13 mouse cellular contexts compared by ENCODE assay signal in genomic region chr8:9398040-9398439, GRCm38 (mm10).
"Had no signal": no experiment of that assay in that cellular context is flagged by ENCODE, and none has a peak within 500 bp of the region (broad histone marks: within the 10 kb centered on the region; RNA-seq: fewer than 3 reads in every experiment).

No protein-coding gene starts in this region.

- H3K9ac ChIP-seq: limb, embryonic 15.5 days; liver, embryonic 12.5 days; lung, embryonic 14.5 days; neural tube, embryonic 15.5 days had no signal

- H3K27me3 ChIP-seq: limb, embryonic 15.5 days; liver, embryonic 12.5 days; neural tube, embryonic 15.5 days had no signal

- H3K4me1 ChIP-seq: limb, embryonic 15.5 days; liver, embryonic 12.5 days had no signal

- ATAC-seq: liver, embryonic 12.5 days had no signal

- DNase-seq: kidney, adult 8-10 months; kidney, postnatal 36 days; lung, embryonic 14.5 days; lung, postnatal 10 days; lung, postnatal 4 days; thymus, adult 2 months; thymus, postnatal 25 days had no signal

- H3K9me3 ChIP-seq: limb, embryonic 15.5 days; liver, embryonic 12.5 days; midbrain, embryonic 10.5 days; neural tube, embryonic 15.5 days had no signal

- H3K4me2 ChIP-seq: limb, embryonic 15.5 days; liver, embryonic 12.5 days; lung, embryonic 14.5 days; neural tube, embryonic 15.5 days had no signal

- H3K27ac ChIP-seq: limb, embryonic 15.5 days; liver, embryonic 12.5 days; midbrain, embryonic 10.5 days; neural tube, embryonic 15.5 days; stomach, postnatal 0 days had no signal

- H3K4me3 ChIP-seq: limb, embryonic 15.5 days; liver, embryonic 12.5 days; midbrain, embryonic 10.5 days; myocyte; neural tube, embryonic 15.5 days had no signal

- H3K36me3 ChIP-seq: limb, embryonic 15.5 days; liver, embryonic 12.5 days; midbrain, embryonic 10.5 days; neural tube, embryonic 15.5 days had no signal
